12 mouse cellular contexts compared by ENCODE assay signal in the genomic region with DNA sequence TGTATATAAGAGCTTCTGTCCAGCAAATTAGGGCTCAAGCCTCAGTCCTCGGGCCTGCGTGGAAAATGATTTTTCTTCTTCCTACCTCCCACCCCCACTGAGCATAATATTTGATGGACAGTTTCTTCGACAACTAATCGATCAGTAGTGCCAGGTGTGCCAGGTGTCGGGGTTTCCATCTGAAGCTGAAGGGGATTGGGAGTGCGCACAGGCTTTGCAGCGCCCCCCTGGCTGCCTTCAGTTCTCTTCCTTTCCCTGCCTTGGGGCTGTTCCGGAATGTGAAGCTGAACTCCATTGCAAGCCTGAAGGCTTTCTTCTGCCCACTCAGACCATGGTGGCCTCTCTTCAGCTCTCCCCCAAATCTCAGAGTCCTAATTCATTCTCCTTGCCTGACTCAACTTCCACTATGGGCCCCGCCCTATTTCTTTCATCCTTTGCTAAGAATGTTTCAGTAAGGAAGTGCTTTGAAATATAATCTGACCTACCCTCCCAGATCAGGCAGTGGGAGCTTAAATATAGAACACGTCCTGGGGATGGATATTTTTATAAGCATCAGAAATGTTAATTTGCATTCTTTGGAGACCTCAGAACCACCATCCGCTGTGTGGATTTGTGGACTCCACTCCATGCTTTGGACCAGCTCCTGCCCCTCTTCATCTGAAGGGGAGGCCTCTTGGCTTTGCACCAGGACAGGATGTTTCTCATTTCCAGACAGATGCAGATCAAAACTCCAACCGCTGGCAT.
DNase-seq lines count a peak whose midpoint lies in the region; ATAC-seq lines count a peak whose summit lies in the region.
"Had no signal": no experiment of that assay in that cellular context is flagged by ENCODE, and none has a peak within 500 bp of the region (broad histone marks: within the 10 kb centered on the region; RNA-seq: fewer than 3 reads in every experiment).

No protein-coding gene starts in this region.

- H3K4me3 ChIP-seq in forebrain, embryonic 11.5 days (ENCODE audit: low read depth, low read length): no peak overlapping the region
- no peak overlapping the region for H3K4me3 ChIP-seq in forebrain, embryonic 14.5 days (ENCODE audit: low read depth, low read length)
- H3K4me3 ChIP-seq: midbrain, embryonic 15.5 days had no signal

- ATAC-seq in forebrain, embryonic 11.5 days (replicated peaks; ENCODE audit: low FRiP score): no peak
- no peak for ATAC-seq in forebrain, embryonic 14.5 days
- ATAC-seq: intestine, postnatal 0 days; midbrain, embryonic 15.5 days had no signal

- 66% methylated on average over 12 of the region's 12 CpGs for whole genome bisulfite sequencing in forebrain, embryonic 11.5 days
- WGBS in forebrain, embryonic 14.5 days: 71% methylated on average over 12 of the region's 12 CpGs

- H3K36me3 ChIP-seq in forebrain, embryonic 11.5 days (ENCODE audit: control insufficient read depth, insufficient read depth, low read length): no peaks in the 10 kb centered on the region
- H3K36me3 ChIP-seq in forebrain, embryonic 14.5 days (ENCODE audit: control insufficient read depth, insufficient read depth, low read length): no peaks in the 10 kb centered on the region
- H3K36me3 ChIP-seq: midbrain, embryonic 15.5 days had no signal

- H3K27me3 ChIP-seq in forebrain, embryonic 11.5 days (ENCODE audit: control insufficient read depth, insufficient read depth, low read length): no peaks in the 10 kb centered on the region
- H3K27me3 ChIP-seq in forebrain, embryonic 14.5 days (replicated peaks; ENCODE audit: control insufficient read depth, insufficient read depth, low read length): no peaks in the 10 kb centered on the region
- H3K27me3 ChIP-seq: midbrain, embryonic 15.5 days had no signal

- no peak overlapping the region for H3K27ac ChIP-seq in forebrain, embryonic 11.5 days (ENCODE audit: low read depth, low read length)
- H3K27ac ChIP-seq in forebrain, embryonic 14.5 days (ENCODE audit: low read depth, low read length): no peak overlapping the region
- H3K27ac ChIP-seq: midbrain, embryonic 15.5 days had no signal

- no peak overlapping the region for H3K4me2 ChIP-seq in forebrain, embryonic 11.5 days (ENCODE audit: low read depth, low read length, severe bottlenecking)
- no peak overlapping the region for H3K4me2 ChIP-seq in forebrain, embryonic 14.5 days (ENCODE audit: low read length)
- H3K4me2 ChIP-seq: midbrain, embryonic 15.5 days had no signal

- no peak overlapping the region for H3K9ac ChIP-seq in forebrain, embryonic 11.5 days (ENCODE audit: low read length)
- H3K9ac ChIP-seq in forebrain, embryonic 14.5 days (ENCODE audit: low read length): no peak overlapping the region
- H3K9ac ChIP-seq: midbrain, embryonic 15.5 days had no signal

- H3K4me1 ChIP-seq in forebrain, embryonic 11.5 days (replicated peaks; ENCODE audit: control insufficient read depth, insufficient read depth, low read length): no peaks in the 10 kb centered on the region; the same call in 1 of the 2 replicates
- H3K4me1 ChIP-seq in forebrain, embryonic 14.5 days (ENCODE audit: control insufficient read depth, insufficient read depth, low read length): peaks cover 15% of the 10 kb centered on the region; the same call in 1 of the 2 replicates

- DNase-seq in forebrain, embryonic 11.5 days (ENCODE audit: low spot score): peak; percentile 42
- no peak for DNase-seq in forebrain, embryonic 14.5 days (ENCODE audit: low spot score)
- peak; percentile 41 for DNase-seq in kidney, postnatal 10 days
- no peak for DNase-seq in kidney, adult 8-10 months
- peak; percentile 19 for DNase-seq in forelimb bud, embryonic 11.5 days (ENCODE audit: low read depth, low spot score)
- peak; percentile 66 for DNase-seq in lung, postnatal 36 days
- no peak for DNase-seq in left cerebral cortex, adult 11 months (ENCODE audit: low spot score)
- no peak for DNase-seq in urinary bladder, postnatal 14 days (ENCODE audit: low spot score)
- DNase-seq: gastrocnemius, postnatal 36 days; left cerebral cortex, postnatal 4 days had no signal

- no peaks in the 10 kb centered on the region for H3K9me3 ChIP-seq in forebrain, embryonic 11.5 days (ENCODE audit: control insufficient read depth, low read length)
- no peaks in the 10 kb centered on the region for H3K9me3 ChIP-seq in forebrain, embryonic 14.5 days (replicated peaks; ENCODE audit: control insufficient read depth, low read length)
- H3K9me3 ChIP-seq: midbrain, embryonic 15.5 days had no signal

Comparison
In these comparisons a context has a peak if more than half of its experiments do, and no peak if none do; other contexts are left out.
1. DNase-seq: peak in forebrain, embryonic 11.5 days (single experiment), kidney, postnatal 10 days (single experiment), forelimb bud, embryonic 11.5 days (single experiment) and lung, postnatal 36 days (single experiment); none in forebrain, embryonic 14.5 days (single experiment), kidney, adult 8-10 months (0 of 2), left cerebral cortex, adult 11 months (single experiment) and urinary bladder, postnatal 14 days (single experiment).